Mouse (Mus musculus) midbrain, postnatal 0 days (tissue): ENCODE data around the gene Hoxa6. TPM values are rescaled to one million over a fixed set of nuclear protein-coding genes. Genes with fewer than 3 reads are reported as not detected.

ENCODE experiments used
- ATAC-seq: fragments of 200-750 bp; cut with Nextera tagmentation; 2 replicates; pipeline ENCODE4 v1.8.0; 2017; ENCODE audit warnings: moderate number of reproducible peaks, mild to moderate bottlenecking, moderate TSS enrichment, moderate library complexity; ENCODE audit not compliant: low FRiP score
- DNase-seq: peaks from one replicate; pipeline ENCODE4 v3.0.0-alpha.2; 2015; ENCODE audit warnings: low spot score
- H3K27ac ChIP-seq: fragments of 300-500 bp; sonication (generic); 2 replicates; pipeline ENCODE4 v1.5.1; 2014; ENCODE audit warnings: low read depth, mild to moderate bottlenecking, low read length, mixed read lengths
- H3K27me3 ChIP-seq: fragments of 300-500 bp; sonication (generic); 2 replicates; pipeline ENCODE4 v1.6.1; 2014; ENCODE audit warnings: low read length, control low read depth, mixed read lengths; ENCODE audit not compliant: insufficient read depth
- H3K36me3 ChIP-seq: fragments of 300-500 bp; sonication (generic); 2 replicates; pipeline ENCODE4 v1.6.1; 2014; ENCODE audit warnings: low read length, control low read depth, mixed read lengths; ENCODE audit not compliant: insufficient read depth
- H3K4me1 ChIP-seq: fragments of 300-500 bp; sonication (generic); 2 replicates; pipeline ENCODE4 v1.6.1; 2014; ENCODE audit warnings: mild to moderate bottlenecking, control low read depth, antibody characterized with exemption, low read length, mixed read lengths; ENCODE audit not compliant: insufficient read depth
- H3K4me2 ChIP-seq: fragments of 300-500 bp; sonication (generic); 2 replicates; pipeline ENCODE4 v1.6.1; 2014; ENCODE audit warnings: low read depth, mild to moderate bottlenecking, low read length, mixed read lengths; ENCODE audit not compliant: poor library complexity, severe bottlenecking
- H3K4me3 ChIP-seq: fragments of 300-500 bp; sonication (generic); 2 replicates; pipeline ENCODE4 v1.5.1; 2014; ENCODE audit warnings: low read depth, mild to moderate bottlenecking, low read length, moderate library complexity
- H3K9ac ChIP-seq: fragments of 300-500 bp; sonication (generic); replicated peaks from 2 replicates; pipeline ENCODE4 v1.6.1; 2014; ENCODE audit warnings: mild to moderate bottlenecking, low read length, moderate library complexity, mixed read lengths; ENCODE audit not compliant: poor library complexity, severe bottlenecking
- H3K9me3 ChIP-seq: fragments of 300-500 bp; sonication (generic); 2 replicates; pipeline ENCODE4 v1.6.1; 2016; ENCODE audit warnings: low read length, control low read depth
- CTCF ChIP-seq: IDR thresholded peaks from 2 replicates; pipeline ENCODE4 v1.5.1; 2016; ENCODE audit warnings: antibody characterized with exemption, mild to moderate bottlenecking
- WGBS: fragments of 180-500 bp; shearing (Covaris S2); extraction: QIAGEN DNeasy Blood & Tissue Kit; methylation state at CpG from one replicate; pipeline ENCODE4 v1.1.7; 2014; 5-methylcytosine and 5-hydroxymethylcytosine counted together
- polyA plus RNA-seq: library from polyadenylated mRNA; unstranded; fragments of >200 nt; fragmentation: Nextera tagmentation; extraction: Ambion mirVana; gene quantifications from 2 replicates; pipeline ENCODE4 v1.2.1, GENCODE M21; 2015
- total RNA-seq: library from RNA; depleted of rRNA; stranded (reverse); fragments of >200 nt; gene quantifications from 2 replicates; pipeline ENCODE4 v1.2.3, GENCODE M21; 2014

Gene Hoxa6
- total and polyA plus RNA-seq, 2 experiments from 2014 or later = not detected

- 5% methylated on average over 14 of the region's 14 CpGs for WGBS
- DNase-seq (no peak), ATAC-seq (no peak)
- no peaks in the 10 kb centered on the region for H3K9me3 ChIP-seq
- TF ChIP-seq CTCF = no peak
- H3K9ac ChIP-seq = no peak overlapping the region
- no peaks in the 10 kb centered on the region for H3K36me3 ChIP-seq
- no peak overlapping the region for H3K4me3 ChIP-seq
- no peak overlapping the region for H3K4me2 ChIP-seq
- H3K27me3 ChIP-seq = peaks cover 99% of the 10 kb centered on the region
- H3K4me1 ChIP-seq = no peaks in the 10 kb centered on the region
- no peak overlapping the region for H3K27ac ChIP-seq
Measured at GRCm38 (mm10) chr6:52205221-52205620, 3.3 kb downstream of the Hoxa6 start.

DNA sequence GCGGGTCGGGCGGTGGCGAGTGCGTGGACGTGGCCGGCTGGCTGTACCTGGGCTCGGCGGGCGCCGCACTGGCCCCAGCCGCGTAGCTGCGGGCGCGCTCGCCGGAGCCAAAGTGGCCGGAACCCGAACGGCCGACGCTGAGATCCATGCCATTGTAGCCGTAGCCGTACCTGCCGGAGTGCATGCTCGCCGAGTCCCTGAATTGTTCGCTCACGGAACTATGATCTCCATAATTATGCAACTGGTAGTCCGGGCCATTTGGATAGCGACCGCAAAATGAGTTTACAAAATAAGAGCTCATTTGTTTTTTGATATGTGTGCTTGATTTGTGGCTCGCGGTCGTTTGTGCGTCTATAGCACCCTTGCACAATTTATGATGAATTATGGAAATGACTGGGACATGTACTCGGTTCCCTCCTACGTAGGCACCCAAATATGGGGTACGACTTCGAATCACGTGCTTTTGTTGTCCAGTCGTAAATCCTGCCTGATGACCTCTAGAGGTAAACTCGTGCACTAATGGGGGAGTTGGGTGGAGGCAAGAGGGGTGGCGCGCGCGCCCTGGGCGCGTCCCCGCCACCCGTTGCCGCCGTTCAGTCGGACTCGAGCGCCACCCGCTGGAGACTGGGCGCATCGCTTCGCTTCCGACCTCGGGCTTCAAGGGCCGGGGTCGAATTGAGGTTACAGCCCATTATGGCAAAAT, 4.3 kb downstream of the Hoxa6 start, which contains the start of gene Hoxa5:
Gene Hoxa5, minus strand, starts transcription at position 538 of the 703 bp plus-strand sequence.
- ATAC-seq (no peak), DNase-seq (peak; percentile 82)
- peak within 1 kb of the TSS; percentile 0; the same call in 1 of the 2 replicates for H3K4me3 ChIP-seq
- peak; percentile 64 for TF ChIP-seq CTCF
- H3K36me3 ChIP-seq = no peaks in the 10 kb centered on the region
- 0 out of 2 replicates have a peak within 1 kb of the TSS, but pooled peaks have one; percentile 20 for H3K4me2 ChIP-seq
- no peaks in the 10 kb centered on the region for H3K4me1 ChIP-seq
- no peak within 1 kb of the TSS for H3K9ac ChIP-seq
- H3K27ac ChIP-seq = no peak within 1 kb of the TSS
- WGBS = under 1% methylated on average over 65 of the region's 65 CpGs
- H3K27me3 ChIP-seq = peaks cover 98% of the 10 kb centered on the region
- H3K9me3 ChIP-seq = no peaks in the 10 kb centered on the region

DNA sequence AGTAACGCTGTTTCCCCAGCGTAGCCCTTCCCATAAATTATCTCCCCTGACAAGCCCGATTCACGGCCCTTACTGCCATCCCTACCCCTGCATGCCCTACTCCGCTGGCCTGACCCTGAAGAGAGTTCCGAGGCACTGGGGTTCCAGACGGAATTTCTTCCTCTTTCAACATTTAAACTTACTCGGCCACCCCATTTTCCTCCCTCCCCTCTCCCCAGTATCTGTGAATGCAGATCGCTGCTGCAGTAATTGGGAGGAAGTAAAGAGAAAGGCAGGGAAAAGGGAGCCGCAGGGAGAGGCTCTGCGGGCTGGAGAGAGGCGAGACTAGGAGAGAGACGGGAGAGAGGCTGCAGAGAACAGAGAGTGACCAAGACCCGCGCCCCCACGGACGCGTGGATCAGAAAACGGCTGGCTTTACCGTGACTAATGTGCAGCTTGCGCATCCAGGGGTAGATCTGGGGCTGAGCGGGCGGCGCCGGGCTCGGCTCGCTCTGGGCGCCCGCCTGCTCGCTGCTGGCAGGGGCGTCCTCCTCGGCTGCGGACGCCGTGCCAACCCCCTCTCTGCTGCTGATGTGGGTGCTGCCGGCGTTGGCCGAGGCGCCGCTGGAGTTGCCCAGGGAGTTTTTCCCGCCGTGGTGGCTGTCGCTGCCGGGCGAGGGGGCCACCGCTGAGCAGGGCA, 5.0 kb downstream of the Hoxa6 start:
- Histone ChIP-seq H3K4me1 (no peaks in the 10 kb centered on the region), H3K36me3 (no peaks in the 10 kb centered on the region), H3K9me3 (no peaks in the 10 kb centered on the region), H3K27me3 (peaks cover 98% of the 10 kb centered on the region), H3K9ac (no peak overlapping the region), H3K27ac (no peak overlapping the region), H3K4me3 (peak overlapping the region; percentile 0; the same call in 1 of the 2 replicates), H3K4me2 (0 out of 2 replicates have a peak overlapping the region, but pooled peaks have one; percentile 20)
- DNase-seq (no peak), ATAC-seq (no peak)
- WGBS = under 1% methylated on average over 39 of the region's 46 CpGs
- no peak for TF ChIP-seq CTCF

DNA sequence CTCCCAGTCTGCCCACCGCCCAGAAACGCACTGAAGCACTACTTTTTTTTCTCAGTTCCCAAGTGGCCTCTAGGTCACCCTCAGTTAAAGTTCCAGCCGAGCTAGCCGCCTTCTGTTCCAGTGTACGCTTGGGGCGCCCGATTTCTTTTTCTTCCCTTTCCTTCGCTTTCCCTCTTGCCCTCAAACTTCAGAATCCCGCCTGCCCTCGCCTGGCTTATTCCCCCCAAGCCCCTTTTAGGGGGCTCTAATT, 5.5 kb downstream of the Hoxa6 start:
- Histone ChIP-seq H3K9ac (no peak overlapping the region), H3K27me3 (peaks cover 98% of the 10 kb centered on the region), H3K27ac (no peak overlapping the region), H3K9me3 (no peaks in the 10 kb centered on the region), H3K4me2 (no peak overlapping the region), H3K36me3 (no peaks in the 10 kb centered on the region), H3K4me3 (no peak overlapping the region; the same call in 1 of the 2 replicates), H3K4me1 (no peaks in the 10 kb centered on the region)
- DNase-seq (no peak), ATAC-seq (no peak)
- TF ChIP-seq CTCF = no peak
- under 1% methylated on average over 10 of the region's 10 CpGs for WGBS

- no peak overlapping the region for H3K4me3 ChIP-seq
- no peak overlapping the region for H3K9ac ChIP-seq
- H3K36me3 ChIP-seq = no peaks in the 10 kb centered on the region
- WGBS = 4% methylated on average over 22 of the region's 22 CpGs
- no peak overlapping the region for H3K4me2 ChIP-seq
- no peak for ATAC-seq
- peaks cover 99% of the 10 kb centered on the region for H3K27me3 ChIP-seq
- H3K27ac ChIP-seq = no peak overlapping the region
- H3K9me3 ChIP-seq = no peaks in the 10 kb centered on the region
- DNase-seq = no peak
- no peaks in the 10 kb centered on the region for H3K4me1 ChIP-seq
- TF ChIP-seq CTCF = no peak
Measured at GRCm38 (mm10) chr6:52202362-52203120, 6.0 kb downstream of the Hoxa6 start.

DNA sequence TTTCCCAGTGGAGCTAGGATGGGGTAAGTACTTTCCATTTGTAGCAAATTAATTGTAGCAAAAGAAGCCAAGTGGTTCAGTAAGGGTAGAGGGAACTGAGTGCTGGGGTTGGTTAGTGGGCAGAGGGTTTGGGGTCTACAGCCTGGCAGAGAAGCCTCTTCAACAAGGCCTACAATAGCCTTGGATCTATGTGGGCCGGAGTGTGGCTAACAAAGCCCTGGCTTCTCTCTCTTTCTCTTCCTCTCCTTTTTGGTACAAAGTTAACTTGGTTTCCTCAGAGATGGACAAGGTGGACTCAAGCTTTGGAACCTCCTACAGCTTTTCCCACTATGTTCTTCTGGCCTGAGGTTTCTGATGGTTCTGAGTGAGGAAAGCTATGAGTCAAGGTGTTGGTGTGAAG, 7.3 kb downstream of the Hoxa6 start:
- no peak overlapping the region for H3K4me3 ChIP-seq
- no peaks in the 10 kb centered on the region for H3K9me3 ChIP-seq
- no peak overlapping the region for H3K9ac ChIP-seq
- no peak overlapping the region for H3K27ac ChIP-seq
- no peaks in the 10 kb centered on the region for H3K4me1 ChIP-seq
- DNase-seq (no peak), ATAC-seq (no peak)
- TF ChIP-seq CTCF = no peak
- H3K4me2 ChIP-seq = no peak overlapping the region
- peaks cover 99% of the 10 kb centered on the region for H3K27me3 ChIP-seq
- WGBS = 13% methylated on average over 1 of the region's 1 CpGs
- H3K36me3 ChIP-seq = no peaks in the 10 kb centered on the region
